Mouse (Mus musculus) kidney, adult 2 months (tissue): ENCODE data around the gene Cox8a.

Source experiments
- CTCF ChIP-seq: fragments of 200-500 bp; conservative IDR thresholded peaks from 2 replicates; pipeline ENCODE4 v1.5.1; 2011; ENCODE audit warnings: low read depth, mild to moderate bottlenecking, control low read depth, low read length, moderate library complexity, mixed read lengths; ENCODE audit not compliant: insufficient read depth, insufficient read length
- POLR2A ChIP-seq: fragments of 200-500 bp; IDR thresholded peaks from one replicate; pipeline ENCODE4 v1.6.1; 2011; ENCODE audit warnings: low read depth, low read length, control low read depth

DNA sequence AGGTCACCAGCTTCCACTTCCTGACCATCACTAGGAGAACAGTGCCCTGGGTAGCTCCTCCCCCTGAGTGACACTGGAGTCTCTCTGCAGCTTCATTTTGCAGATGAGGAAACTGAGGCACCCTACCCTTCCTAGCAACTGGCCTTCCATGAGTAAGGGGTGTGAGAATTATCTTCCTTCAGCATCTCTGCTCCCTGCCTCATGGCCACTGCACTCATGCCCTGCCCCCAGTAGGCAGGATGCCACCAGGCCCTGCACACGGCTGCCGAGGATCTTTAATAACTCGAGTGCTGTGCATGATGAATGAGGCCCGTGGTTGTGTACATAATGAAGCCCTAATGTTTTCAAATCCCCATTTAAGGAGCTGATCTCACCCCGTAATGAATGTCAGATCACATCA is 26.4 kb downstream of the Cox8a start:
- TF ChIP-seq POLR2A, result no peak
- no peak for TF ChIP-seq CTCF
